Mouse (Mus musculus) c-Kit-positive CD71-negative TER-119-negative erythroid progenitor cells, embryonic 14.5 days (primary cell): ENCODE data around the gene Tesc.
A peak's percentile ranks its signal among the peaks of the same experiment; 100 is the strongest.

Experiments
- DNase-seq: peaks from one replicate; pipeline ENCODE4 v3.0.0-alpha.2; 2013; ENCODE audit warnings: low read depth

Tesc gene

GRCm38 (mm10) chr5:118044907-118045306 lies 17.4 kb downstream of the Tesc start:
- no peak for DNase-seq

DNA sequence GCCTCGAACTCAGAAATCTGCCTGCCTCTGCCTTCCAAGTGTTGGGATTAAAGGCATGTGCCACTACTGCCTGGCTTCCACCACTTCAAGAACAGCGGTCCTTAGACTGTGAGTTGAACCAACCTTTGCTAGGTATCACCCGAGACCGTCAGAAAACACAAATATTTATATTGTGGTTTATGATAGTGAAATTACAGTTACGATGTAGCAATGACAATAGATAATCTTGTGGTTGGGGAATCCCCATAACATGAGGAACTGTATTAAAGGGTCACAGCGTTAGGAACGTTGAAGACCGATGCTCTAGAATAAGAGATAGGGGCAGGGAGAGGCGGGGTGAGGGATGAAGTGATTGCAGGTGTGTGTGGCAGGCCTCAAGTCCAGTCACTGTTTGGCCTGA lies 17.8 kb downstream of the Tesc start:
- no peak for DNase-seq

DNA sequence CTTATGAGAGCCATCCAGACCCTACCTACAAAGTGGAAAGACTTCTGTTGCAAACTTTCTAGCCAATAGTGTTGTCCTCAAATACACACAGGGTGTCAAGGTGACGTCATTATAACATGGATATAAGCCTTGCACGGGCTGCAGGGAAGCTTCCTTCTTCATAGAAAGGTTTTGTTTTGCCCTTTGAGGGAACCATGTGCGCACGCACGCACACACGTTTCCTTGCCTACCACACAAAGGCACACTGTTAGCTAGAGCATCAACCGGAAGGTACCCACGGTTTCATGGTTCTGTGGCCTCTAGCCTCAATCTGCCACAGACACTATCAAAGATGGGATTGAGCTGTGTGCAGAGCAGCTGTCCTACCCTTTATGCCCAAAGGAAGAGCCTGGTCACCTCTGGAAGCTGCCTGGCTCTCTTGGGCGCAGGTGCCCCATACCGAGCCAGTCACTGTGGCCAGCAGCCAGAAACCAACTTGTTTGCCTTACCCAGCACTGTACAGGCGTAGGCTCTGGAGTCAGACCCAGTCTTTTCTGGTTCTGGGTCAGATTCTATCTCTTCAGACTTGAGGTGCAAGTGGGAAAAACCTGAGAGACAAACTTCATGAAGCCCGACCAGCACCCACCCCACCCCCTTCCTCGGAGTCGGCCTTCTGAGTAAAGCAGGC lies 19.7 kb downstream of the Tesc start:
- no peak for DNase-seq

- DNase-seq: no peak
These were observed 20.9 kb downstream of the Tesc start for GRCm38 (mm10) chr5:118048412-118048811.

GRCm38 (mm10) chr5:118048928-118049327 lies 21.4 kb downstream of the Tesc start:
- no peak for DNase-seq

DNA sequence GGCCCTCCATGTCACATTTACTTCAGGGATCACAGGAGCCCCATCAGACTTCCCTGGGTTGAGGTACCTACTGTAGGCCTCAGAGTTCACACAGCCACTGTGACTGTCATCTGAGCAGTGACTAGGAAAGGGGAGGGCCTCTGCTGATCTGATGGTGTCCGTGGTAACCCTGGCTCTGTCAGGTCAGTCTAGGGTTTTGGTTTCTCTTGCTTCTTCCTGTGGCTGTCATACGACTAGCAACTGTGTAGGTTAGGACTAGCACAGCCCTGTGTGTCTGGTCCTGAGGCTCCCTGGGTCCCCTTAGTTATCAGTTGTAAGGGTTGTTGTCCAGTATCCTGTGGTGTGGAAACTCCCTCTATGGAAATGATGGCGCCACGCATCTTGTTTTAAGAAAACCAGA lies 23.2 kb downstream of the Tesc start:
- DNase-seq: no peak

DNA sequence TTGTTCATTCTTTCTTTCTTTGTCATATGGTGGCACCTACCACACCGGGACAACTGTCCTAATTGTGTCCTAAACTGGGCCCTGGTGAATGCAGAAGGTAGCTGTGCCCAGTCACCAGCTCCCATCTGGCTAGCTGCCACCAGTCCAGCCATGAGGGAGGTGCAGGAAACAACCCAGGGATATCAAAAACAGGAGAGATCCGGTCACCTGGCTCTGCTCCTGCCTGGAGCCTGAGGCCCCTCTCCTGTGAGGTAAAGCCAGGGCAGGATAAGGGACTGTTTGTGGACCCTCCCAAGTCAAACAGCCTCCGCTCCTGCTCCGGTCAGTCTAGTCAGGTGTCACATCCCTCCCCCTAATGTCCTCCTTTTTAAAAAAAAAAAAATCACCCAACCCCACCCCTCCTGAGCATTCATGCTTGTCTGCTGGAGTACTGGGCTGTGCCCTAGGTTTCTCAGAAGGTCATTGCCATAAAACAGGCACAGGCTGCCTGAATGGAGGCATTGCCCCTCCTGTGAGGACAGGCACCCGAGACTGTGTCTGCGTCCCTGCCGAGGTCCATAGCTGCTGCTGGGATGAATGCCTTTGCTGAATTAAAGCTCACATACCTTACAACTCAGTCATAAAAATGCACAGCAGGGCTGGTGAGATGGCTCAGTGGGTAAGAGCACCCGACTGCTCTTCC lies 24.6 kb downstream of the Tesc start:
- DNase-seq: no peak

DNA sequence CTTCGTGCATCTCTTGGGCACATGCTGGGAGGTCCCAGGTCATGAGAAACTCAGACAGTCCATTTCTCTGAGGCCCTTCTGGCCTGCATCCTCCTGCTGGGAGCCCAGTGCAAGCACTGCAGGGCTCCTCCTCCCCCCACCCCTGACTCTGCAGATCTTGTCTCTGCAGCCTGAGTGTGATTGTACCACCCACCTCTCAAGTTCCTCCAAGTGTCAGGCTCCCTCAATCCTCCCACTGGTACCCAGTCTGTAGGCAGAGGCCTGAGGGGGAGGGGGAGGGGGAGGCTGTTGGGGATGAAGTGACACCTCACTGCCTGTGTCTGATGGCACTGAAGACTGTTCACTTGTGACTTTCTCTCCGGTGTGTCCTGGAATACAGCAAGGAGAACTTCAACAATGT lies 25.7 kb downstream of the Tesc start:
- no peak for DNase-seq

DNA sequence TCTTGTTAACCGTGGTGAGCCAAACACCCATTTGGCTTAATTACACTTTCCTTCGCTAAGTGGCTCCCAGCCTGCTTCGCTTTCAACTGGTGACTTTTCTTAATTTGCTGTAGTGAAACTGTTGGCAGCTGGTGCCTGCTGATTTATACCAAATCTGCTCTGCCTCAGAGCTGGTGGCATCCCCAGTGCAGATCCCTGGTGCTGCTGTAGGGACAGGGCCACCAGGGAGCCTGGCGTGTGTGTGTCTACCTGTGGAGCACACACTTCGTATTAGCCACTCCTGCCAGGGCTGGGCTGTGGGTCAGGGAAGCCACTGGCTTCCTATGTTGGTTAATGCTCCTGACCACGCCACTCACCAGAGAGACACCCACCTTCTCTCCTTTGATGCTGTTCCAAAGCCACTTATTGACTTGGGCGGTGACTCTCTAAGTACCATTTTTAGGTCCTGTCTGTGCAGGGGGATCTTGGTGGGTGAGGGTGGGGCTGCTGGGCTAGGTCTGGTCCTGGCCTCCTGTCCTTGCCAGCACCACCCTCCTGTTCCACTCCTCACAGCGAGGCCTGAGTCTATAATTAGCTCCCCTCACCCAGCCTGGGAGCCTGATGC lies 30.1 kb downstream of the Tesc start:
- no peak for DNase-seq

DNA sequence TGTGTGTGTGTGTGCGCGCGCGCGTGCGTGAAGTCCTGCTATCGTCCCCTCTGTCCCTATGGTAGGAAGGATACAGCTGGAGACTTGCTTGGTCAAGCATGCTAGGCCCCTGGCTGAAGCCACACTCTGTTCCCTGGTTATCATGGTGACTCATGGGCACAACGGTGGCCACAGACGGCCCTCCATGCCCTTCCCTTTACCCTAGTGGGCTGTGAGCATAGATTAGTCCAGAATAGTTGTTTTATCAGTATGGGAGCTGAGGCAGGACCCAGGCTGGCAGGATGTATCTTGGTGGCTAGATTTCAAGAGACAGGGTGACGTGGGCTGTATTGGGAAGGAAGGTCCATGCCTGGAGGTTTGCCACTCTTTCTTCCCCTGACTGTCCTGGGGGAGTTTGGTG lies 31.3 kb downstream of the Tesc start:
- no peak for DNase-seq

GRCm38 (mm10) chr5:118059646-118060045 lies 32.1 kb downstream of the Tesc start:
- no peak for DNase-seq

DNA sequence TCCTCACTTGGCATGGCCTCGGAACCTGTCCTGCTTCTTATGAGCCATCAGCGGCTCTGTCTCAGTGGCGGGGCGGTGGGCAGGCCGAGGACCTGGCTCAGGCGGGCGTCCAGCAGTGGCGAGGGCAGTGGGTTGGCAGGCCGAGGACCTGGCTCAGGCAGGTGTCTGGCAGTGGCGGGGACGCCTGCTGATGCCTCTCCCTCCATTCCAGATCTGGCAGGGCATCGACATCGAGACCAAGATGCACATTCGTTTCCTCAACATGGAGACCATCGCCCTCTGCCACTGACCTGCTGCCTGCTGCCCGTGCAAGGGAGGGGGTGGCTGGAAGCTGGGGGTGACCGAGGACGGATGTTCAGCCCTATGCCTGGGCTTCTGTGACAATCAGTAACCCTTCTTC lies 33.8 kb downstream of the Tesc start:
- no peak for DNase-seq

DNA sequence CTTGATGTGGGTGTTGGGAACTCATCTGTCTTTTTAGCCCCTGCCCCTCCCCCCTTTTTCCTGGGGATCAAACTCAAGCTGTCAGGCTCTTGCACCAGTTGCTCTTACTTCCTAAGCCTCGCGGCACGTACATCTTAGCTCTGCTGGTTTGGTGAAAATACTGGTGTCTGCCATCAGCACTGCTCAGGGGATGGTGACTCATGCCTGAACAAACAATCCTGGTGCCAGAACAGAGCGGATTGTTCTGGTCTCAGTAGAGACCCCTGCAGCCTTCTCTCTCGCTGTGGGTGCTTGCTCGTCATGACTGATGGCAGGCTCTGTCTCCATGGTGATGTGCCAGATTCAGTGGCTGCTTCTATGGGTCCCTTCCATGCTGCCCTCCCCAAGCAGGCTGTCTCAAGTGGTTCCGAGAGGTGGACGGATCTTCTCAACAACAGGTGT lies 35.7 kb downstream of the Tesc start:
- no peak for DNase-seq

GRCm38 (mm10) chr5:118064284-118064901 lies 36.9 kb downstream of the Tesc start:
- DNase-seq: no peak

GRCm38 (mm10) chr5:118065516-118066255 lies 38.1 kb downstream of the Tesc start:
- DNase-seq: no peak

DNA sequence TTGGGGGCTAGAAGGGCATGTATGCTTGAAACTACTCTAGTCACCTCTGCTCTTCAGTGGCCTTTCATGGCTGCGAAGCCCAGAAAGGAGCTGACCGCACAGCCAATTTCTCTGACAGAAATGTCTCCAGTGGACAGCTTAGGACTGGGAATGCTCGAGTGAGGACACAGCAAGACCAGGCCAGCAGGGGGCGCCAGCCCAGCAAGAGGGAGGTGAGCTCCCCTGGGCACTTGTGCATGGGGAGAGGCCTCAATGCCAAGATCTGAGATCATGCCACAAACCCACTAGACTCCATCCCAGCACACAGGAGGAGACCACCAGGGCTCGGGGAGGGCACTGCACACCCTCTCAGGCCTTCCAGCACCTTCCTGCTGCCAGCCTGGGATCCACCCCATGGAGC lies 39.3 kb downstream of the Tesc start:
- DNase-seq: no peak

DNA sequence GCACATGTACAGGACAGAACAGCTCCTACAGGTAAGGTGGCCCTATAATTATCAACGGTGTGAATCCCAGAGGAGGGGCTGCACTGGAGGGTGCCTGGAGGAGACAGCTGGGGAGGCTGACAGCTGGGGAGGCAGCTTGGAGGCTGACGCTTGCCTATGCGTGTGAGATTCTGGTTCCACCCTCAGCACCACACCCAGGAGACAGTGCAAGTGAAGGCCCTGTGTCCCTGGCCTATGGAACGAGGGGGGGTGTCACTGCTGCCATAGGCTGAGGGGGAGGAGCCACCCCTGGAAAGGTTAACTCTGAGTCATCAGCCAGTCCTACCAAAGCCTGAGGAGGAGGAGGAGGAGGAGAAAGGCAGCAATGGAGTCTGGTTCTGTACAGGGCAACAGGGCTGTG lies 40.0 kb downstream of the Tesc start:
- DNase-seq: no peak

- DNase-seq: no peak
These were observed 40.5 kb downstream of the Tesc start for GRCm38 (mm10) chr5:118067984-118068494.

GRCm38 (mm10) chr5:118069315-118069714 lies 41.8 kb downstream of the Tesc start:
- peak; percentile 58 for DNase-seq

- no peak for DNase-seq
These were observed 44.2 kb downstream of the Tesc start for GRCm38 (mm10) chr5:118071766-118072165.

DNA sequence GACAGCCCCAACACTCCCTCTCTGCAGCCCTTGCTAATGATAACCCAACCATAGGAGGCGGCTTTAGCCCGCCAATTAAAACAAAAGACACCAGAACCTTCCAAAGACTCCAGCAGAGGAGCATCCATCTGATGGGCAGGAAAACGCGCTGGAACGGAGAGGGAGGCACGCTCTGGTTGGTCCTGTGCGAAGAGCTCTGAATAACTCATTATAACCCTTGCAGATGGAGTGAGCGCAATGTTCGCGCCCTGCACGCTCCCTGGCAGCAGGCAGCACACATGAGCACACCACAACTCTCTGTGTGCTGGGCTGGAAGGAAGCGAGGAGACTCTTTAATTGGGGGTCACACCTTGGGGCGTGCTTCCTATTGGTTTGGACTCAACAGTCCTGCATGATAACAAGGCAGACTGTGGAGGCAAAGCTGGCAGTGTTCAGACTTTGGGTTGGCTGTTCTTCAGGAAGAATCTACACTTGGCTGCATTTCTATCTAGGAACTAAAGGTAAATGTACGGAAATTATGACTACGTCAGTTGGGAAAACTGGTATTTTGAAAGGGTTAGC lies 45.8 kb downstream of the Tesc start:
- DNase-seq: no peak
